Mouse (Mus musculus): ENCODE measurements around the gene Tmprss6. TPM values are rescaled to one million over a fixed set of nuclear protein-coding genes. Genes with fewer than 3 reads are reported as not detected.

Tmprss6 gene
- total RNA-seq, 2 experiments from 2014 or later: 0.23 to 1.4 TPM

DNA sequence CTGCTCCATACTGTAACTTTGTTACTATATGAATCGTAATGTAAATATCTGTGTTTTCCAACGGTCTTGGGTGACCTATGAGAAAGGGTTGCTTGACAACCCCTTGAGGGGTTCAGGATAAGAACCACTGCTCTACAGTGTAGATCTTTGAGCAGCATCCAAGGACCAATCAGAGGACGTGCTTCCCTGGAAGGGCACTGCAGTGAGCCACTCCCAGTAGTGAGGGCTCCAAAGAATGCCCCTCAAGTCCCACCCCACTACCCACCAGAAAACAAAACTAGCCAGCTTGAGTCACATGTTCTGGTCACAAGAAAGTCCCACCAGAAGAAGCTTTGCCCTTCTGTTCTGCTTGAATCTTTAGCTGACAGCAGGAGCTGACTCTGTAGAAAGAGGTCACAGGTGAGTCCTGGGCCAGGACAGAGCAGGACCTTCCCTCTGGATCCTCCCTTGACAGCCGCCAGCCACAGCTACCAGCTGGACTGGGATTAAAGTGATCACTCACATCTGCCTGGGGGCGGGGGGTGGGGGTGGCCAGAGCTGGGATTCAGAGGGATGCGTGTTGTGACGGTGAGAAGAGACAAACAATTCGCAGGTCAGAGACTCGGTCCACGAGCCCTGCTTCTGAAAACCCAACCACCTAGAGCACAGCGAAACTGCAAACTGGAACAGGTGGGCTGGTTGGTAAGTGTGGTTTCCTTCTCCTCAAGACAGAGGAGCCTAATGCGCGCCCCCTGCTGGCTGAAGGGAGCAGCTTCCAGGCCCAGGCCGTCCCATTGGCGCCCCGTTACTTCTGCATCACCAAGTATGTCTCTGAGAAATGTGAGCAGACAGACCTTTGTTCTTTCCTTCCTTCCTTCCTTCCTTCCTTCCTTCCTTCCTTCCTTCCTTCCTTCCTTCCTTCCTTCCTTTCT lies 46.1 kb downstream of the Tmprss6 start:
- DNase-seq (ENCODE audit: low spot score in 2 of 2): peak; percentile 88 to 93

DNA sequence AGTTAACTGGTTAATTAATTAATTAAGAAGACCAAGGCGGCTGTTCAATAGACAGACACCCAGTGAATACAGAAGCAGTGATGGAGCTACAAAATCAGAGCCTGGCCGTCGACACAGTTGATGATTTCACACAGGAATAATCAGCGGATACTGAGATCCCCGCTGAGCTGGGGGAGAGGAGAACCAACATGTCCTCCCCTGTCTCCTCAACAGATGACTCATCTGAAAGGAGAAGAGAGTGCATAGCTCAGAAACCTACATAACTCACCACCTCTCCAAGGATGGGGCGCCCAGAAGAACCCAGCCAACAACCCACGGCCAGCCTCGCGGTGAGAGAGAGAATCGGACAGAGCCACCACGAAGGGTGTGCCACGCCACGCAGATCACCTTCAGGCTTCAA lies 48.0 kb downstream of the Tmprss6 start:
- no peak for DNase-seq (ENCODE audit: low spot score in 2 of 2)

DNA sequence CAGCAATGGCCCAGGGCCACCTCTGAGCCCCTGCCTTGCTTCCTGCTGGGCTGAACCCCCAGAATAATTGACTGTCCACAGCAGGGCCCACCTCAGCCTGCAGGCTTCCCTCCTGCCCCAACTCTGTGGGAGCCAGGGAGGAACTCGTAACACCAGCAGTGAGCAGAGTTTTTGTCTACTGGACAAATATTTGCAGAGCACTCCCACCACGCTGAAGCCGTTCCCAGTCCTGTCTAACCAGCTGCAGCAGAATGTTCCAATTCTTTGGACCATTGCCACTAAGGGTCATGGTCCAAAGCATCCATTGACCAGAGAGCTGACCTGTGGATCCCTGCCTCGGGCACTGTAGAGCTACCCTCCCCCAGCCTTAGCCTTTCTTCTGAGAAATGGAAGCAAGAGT lies 51.5 kb downstream of the Tmprss6 start:
- DNase-seq (ENCODE audit: low spot score in 2 of 2): no peak

DNA sequence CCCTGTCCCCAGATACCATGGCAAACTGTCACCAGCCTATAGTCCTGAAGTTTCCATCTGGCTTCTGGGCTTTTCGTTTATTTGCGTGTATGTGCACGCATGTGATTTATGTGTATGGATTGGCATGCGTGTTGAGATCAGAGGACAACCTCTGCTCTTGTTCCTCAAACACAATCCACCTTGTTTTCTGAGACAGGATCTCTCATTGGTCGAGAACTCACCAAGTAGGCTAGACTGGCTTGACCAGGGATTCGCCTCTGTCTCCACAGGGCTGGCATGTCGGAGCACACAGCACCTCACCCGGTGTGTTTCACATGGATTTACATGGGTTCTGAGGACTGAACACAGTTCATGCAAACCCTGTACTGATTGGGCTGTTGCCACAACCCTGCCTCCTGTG lies 54.3 kb downstream of the Tmprss6 start:
- no peak for DNase-seq (ENCODE audit: low spot score in 2 of 2)

DNA sequence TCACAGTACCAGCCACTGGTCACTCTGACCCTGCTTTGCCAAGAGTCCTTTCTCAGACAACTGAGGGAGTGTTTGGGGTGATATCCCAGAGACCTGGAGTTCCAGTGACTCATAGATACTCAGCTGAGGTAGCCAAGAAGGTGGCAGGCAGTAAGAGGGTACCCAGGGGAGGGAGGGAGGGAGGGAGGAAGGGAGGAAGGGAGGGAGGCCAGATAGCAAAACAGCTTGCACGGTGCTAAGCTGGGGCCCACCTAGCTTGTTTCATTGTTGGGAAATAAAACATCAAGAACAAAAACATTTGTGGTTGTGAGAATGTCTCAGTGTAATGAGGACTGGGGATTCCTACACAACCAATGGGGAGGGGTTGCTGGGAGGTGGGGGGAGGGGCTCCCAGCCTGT lies 54.7 kb downstream of the Tmprss6 start:
- no peak for DNase-seq (ENCODE audit: low spot score in 2 of 2)

DNA sequence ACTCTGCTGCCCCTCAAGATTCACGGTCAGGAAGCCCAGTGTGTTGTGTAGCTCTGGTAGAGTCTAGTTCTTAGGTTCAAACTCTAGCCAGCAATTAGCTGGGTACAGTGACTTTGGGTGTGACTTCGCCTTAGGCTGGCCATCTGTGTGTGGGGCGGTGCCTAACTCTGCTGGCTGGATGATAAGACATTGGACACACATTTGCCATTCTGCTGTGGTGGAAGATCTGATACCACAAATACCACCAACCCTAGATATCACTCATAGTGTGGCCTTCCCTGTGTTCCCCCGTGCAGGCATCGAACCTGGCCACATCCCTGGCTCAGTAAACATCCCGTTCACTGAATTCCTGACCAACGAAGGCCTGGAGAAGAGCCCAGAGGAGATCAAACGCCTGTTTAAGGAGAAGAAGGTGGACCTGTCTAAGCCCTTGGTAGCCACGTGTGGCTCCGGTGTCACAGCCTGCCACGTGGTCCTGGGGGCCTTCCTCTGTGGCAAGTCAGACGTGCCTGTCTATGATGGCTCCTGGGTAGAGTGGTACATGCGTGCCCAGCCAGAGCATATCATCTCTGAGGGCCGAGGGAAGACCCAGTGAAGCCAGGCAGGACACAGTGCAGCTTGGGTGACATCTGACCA lies 55.2 kb downstream of the Tmprss6 start:
- no peak for DNase-seq (ENCODE audit: low spot score in 2 of 2)

DNA sequence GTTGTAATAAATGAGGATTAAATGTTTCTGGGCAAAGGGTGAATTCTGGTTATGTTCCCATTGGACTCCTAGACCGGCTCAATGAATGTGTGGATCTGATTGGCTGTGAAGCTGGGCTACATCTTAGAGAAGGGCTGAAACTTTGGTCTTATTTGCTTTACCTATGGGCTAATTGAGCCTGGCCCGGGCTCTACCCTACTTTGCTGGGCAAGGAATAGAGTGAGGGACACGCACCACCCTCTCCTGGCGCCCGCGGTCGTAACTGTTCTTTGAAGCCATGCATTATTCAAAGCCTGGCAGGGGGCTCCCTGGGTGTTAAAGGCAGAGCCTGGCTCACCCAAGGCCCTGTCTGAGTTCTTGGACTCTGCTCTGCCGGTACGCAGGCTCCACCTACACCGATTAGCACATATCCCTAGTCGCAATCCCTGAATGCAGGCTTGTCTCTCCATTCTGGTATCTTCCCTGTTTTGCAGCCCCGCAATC lies 58.8 kb downstream of the Tmprss6 start:
- DNase-seq (ENCODE audit: low spot score in 2 of 2): no peak

DNA sequence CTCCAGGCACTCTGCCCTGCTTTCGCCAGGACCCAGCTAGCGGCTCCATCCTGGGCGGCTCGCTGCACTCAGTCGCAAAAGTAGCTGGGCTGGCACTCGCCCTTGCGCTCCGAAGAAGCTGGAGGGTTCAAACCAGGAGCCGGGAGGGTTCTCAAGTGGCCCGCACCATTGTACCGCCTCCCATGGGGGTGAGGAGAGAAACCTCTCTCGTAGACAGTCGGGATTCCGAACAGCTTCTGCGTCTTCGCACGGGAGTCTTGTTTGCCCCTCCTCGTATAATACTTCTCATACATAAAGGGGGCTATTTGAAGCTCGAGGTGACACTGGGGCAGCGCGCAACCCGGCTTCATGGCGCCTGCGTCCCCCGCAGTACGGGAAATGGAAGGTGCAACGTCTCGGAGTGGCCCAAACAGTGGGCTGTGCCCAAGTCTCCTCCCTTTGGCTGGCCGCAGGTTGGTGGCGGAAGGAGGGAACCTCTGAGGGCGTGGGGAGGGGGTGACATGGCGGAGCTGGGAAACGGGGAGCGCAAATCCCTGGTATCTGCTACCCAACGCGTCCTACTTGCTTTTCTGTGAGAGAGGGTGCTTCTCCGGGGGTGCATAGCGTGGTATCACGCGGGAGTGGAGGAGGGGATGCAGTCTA lies 62.0 kb downstream of the Tmprss6 start, which contains the start of gene Mpst:
TSS of gene Mpst (plus strand) at position 124 of the 642 bp plus-strand sequence.
- peak; percentile 86 to 87 for DNase-seq (ENCODE audit: low spot score in 2 of 2)

DNA sequence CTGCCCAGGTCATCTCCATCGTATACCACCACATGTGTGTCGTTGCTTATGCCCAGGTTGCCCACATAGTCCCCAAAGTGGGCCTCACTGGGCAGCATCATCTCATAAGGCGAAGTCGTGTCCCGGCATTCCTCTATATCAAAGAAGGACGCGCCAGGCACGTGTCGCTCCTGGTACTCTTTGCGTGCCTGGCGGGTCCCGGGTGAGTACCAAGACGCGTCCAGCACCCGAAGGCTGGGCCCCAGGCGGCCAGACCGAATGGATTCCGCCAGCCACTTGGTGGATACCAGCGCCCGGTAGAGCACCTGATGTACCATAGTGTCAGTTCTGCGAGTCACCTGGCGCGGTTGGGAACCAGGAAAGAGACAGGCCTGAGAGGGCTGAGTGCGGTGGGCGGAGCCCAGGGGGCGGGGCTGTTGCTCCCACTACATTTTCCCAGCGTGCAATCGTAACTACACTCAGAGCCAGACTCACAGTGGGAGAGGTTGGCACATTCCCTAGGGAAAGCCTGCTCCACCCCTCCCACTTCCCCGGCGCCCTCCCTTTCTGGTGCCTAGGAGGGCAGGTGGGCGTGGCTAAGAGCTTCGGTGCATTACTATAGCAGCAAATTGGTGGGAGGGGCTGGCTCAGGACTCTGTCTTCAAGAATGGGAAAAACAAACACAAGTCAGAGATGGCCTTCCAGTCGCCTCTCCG lies 62.8 kb downstream of the Tmprss6 start, which contains the start of gene Tst:
TSS of gene Tst (minus strand) at position 391 of the 695 bp plus-strand sequence.
- peak; percentile 81 to 83 for DNase-seq (ENCODE audit: low spot score in 2 of 2)

DNA sequence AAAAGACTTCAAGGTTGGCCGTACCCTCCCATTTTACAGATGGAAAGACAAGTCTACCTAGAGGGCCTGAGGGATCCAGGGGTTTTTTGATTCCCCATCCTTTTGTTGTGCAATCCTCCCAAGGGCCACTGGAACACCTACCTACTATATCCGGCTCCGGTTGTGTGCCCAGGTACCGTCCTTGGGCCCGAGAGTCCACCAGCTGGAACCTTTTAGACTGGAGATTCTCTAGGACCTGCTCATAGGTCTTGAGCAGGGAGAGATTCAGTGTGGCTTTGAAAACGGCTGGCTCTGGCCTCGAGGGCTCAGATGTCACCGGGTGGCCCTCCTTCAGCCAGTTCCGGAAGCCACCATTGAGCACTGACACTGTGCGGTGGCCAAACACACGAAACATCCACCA lies 63.3 kb downstream of the Tmprss6 start:
- DNase-seq (ENCODE audit: low spot score in 2 of 2): no peak

DNA sequence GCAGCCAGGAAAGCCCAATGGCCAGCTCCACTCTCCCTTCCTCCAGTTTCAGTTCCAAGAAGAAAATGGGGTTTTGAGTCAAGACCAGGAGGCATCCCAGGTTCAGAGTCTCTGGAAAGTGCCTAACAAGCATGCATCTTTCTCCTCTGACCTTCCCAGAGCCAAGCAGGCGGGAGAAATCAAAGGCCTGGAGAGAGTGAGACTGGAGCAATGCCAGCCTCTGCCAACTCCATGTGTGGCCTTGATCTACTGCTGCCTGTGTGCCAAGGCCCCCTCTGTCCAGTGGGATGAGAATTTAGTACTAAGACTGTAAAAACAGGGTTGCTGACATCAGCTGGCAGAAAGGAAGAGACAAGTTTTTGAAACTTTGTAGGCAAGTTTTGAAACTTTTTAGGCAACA lies 64.5 kb downstream of the Tmprss6 start:
- DNase-seq (ENCODE audit: low spot score in 2 of 2): no peak

DNA sequence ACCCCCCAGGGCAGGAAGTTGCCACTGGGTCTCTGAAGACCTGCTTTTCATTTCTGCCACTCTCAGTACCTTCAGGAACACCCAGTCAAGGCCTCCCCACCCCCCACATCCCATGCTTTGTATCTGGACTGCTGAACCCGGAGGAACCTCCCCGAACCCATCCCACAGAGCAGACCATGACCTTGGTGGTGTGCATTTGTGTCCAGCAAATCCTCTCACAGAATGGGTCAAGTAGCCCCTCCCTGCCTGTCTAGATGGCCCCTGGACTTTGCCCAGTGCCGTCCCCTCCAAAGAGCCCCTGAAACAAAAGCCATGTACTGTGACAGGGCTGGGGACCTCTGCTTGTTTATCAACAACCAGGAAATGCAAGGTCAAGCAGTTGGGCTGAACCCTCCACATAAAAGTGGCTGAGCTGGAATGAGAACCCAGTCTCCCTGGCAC lies 65.1 kb downstream of the Tmprss6 start:
- DNase-seq (ENCODE audit: low spot score in 2 of 2): no peak

DNA sequence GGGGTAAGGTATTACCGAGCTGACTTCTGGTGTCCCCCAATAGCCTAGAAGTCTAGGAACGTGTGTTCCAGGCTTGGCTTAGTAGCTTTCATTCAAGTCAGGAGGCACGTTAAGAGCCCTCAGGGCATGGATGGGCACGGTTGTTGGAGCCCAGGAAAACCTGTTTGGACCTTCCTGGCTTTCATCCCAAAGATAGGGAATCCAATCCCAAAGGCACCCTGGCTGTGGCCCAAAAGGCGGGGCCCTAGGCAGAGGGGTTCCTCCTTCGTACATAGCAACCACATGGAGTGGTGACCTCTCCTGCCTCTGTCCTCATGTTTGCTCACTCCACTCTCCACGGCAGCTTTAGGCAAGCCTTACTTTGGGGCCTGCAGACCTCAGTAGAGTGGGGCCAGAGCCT lies 66.0 kb downstream of the Tmprss6 start:
- no peak for DNase-seq (ENCODE audit: low spot score in 2 of 2)

DNA sequence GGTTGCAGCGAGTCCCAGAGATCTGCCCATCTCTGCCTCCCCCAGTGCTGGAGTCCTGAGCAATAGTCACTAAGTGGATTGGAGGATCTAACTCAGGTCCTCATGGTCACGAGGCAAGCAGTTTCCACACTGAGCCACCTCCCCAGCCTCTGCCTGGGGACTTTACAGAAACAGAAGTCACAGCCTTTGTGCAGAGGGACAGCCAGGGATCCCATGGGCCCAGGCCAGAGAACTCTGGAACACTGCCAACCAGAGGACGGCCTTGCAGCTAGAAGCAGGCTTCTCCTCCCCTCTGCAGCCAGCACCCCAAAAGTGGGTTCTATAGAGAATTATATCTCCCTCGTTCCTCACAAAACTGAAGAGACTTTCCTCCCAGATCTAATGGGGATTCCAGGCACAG lies 66.5 kb downstream of the Tmprss6 start:
- DNase-seq (ENCODE audit: low spot score in 2 of 2): peak; percentile 24 to 44

DNA sequence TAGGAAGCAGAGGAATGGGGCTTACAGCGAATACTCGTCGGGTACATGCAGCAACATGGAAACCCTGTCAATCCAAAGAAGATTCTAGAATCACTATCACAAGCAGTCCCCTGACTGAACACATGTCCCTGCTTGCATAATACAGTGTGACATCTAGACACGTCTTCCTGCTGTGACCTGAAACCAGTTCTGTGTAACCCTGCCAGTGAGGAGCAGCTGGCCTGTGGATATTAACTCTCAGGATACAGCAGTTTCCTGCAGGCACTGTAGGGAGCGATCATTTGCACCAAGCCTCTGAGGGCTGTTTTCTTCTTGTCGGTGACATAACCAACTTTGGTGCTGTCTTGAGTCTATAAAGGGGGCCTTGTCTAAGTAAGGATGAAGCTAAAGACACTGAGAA lies 67.1 kb downstream of the Tmprss6 start:
- DNase-seq (ENCODE audit: low spot score in 2 of 2): no peak

DNA sequence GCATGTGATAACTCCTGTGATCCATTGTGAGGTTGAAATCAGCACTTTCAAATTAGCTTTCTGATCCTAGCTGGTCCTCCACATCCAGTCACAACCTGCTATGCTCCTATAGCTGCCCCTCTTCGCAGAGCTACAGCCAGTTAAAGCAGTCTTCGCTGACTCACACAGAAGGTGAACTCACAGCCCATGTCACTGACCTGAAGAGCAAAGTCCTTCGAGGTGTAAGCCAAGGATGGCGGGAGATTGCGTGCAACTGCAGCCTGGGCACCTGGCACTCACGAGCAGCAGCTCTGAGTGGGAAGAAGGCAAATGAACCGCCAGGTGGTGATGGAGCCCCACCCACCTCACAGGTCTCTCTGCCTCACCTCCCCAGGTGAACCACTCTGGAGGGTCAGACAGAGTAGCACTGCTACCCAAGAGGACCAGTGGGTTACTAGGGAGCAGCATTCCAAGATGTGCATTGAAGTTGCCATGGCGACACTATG lies 72.9 kb downstream of the Tmprss6 start, which contains the start of gene Tex33:
TSS of gene Tex33 (minus strand) at position 435 of the 485 bp plus-strand sequence.
- DNase-seq (ENCODE audit: low spot score in 2 of 2): no peak

DNA sequence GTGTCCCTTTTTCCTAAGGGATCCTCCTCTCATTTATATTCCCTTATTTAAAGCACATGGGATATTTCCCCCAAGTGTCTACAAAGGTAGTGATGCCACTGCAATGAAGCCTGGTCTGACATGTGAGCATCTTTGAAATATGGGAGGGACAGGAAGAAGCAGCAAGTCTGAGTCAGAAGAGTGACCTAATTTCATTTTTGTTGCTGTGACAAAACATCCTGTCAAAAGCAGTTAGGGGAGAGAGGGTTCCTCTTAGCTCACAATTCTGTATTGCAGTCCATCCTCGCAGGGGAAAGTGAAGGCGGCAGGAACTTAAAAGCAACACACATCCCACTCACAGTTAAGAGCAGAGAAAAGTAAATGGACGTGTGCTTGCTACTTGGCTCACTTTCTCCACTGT lies 77.6 kb downstream of the Tmprss6 start:
- DNase-seq (ENCODE audit: low spot score in 2 of 2): peak in 1 of 2 experiments; percentile 19

All from left cerebral cortex, adult 18-20 months (tissue).